Mouse (Mus musculus): ENCODE measurements around the gene Adar. TPM values are rescaled to one million over a fixed set of nuclear protein-coding genes. Genes with fewer than 3 reads are reported as not detected.
"Not testable (repeated sequence)": the region's sequence is repeated elsewhere in the genome, so short reads cannot be mapped to it uniquely, and the experiment has no call there.

The Adar gene
- polyA plus RNA-seq, 1 experiment from 2014 or later, result 30.3 TPM

DNA sequence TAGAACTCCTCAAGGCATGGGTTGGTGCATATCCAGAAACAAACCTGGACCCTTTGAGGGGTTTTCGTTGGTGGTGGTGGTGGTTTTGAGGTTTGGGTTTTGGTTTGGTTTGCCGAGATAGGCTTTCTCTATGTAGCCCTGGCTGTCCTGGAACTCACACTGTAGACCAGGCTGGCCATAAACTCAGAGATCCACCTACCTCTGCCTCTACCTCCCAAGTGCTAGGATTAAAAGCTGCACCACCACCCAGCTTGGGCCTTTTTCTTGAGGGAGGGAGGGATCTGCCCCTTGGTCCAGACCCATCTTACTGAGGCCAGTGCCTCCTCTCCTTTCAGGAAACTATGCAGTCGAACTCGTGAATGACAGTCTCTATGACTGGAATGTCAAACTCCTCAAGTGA is 65.3 kb downstream of the Adar start:
- Histone ChIP-seq H3K27ac (replicated peaks) (no peak overlapping the region), H3K4me1 (replicated peaks) (peaks cover 11% of the 10 kb centered on the region), H3K4me3 (no peak overlapping the region), H3K9me3 (no peaks in the 10 kb centered on the region), H3K27me3 (no peaks in the 10 kb centered on the region), H3K4me2 (no peak overlapping the region), H3K36me3 (peaks cover 69% of the 10 kb centered on the region), H3K9ac (no peak overlapping the region)
- WGBS, result 85% methylated on average over 4 of the region's 4 CpGs
- no peak for ATAC-seq (ENCODE audit: low FRiP score, low read depth)

- Histone ChIP-seq H3K36me3 (peaks cover 64% of the 10 kb centered on the region), H3K9ac (no peak overlapping the region), H3K9me3 (no peaks in the 10 kb centered on the region), H3K4me3 (no peak overlapping the region), H3K4me1 (replicated peaks) (peaks cover 4% of the 10 kb centered on the region; the same call in 1 of the 2 replicates), H3K27me3 (no peaks in the 10 kb centered on the region), H3K4me2 (no peak overlapping the region), H3K27ac (replicated peaks) (no peak overlapping the region)
- WGBS, result 80% methylated on average over 5 of the region's 5 CpGs
- no peak for ATAC-seq (ENCODE audit: low FRiP score, low read depth)
Measured at GRCm38 (mm10) chr3:89781640-89782039, 66.8 kb downstream of the Adar start.

DNA sequence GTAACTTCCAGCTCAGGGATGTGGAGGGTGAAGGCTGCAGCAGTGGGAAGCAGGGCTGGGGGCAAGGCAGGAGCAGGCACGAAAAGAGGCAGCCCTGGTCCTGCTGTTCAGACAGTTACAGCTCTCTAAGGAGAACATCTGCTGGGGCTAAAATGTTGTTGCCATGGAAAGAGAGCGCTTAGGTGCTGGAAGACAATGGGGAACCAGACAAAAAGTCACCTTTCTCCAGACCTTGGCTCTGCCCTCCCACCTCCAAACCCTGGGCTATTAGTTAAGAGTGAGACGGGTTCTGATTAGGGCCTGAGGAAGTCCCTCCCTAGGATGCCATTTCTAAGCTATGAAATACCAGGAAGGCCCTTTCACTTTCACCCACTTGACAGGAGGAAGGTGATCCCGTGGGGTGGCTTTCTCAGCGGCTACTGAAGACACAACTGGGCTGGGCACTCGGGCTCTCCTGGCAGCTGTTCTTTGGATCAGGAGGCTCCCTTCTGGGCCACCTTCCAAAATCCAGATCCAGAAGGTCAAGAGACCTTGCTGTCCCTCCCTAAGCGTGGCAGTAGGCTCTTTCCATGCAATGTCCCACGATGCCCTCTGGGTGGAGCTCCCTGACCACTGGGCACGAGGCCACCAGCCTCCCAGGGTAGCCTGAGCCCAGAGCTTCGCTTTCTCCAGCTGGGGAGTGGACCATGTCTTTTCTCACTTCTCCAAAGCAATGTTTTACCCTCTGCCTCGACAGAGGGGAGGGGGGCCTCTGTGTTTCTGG is 70.3 kb downstream of the Adar start:
- 19% methylated on average over 11 of the region's 11 CpGs for WGBS
- Histone ChIP-seq H3K27ac (replicated peaks) (no peak overlapping the region), H3K4me1 (replicated peaks) (peaks cover 4% of the 10 kb centered on the region; the same call in 1 of the 2 replicates), H3K4me2 (peak overlapping the region; percentile 13; the same call in 1 of the 2 replicates), H3K4me3 (no peak overlapping the region), H3K9me3 (no peaks in the 10 kb centered on the region), H3K9ac (0 out of 2 replicates have a peak overlapping the region, but pooled peaks have one; percentile 1), H3K36me3 (peaks cover 30% of the 10 kb centered on the region), H3K27me3 (no peaks in the 10 kb centered on the region)
- peak; percentile 57 for ATAC-seq (ENCODE audit: low FRiP score, low read depth)

DNA sequence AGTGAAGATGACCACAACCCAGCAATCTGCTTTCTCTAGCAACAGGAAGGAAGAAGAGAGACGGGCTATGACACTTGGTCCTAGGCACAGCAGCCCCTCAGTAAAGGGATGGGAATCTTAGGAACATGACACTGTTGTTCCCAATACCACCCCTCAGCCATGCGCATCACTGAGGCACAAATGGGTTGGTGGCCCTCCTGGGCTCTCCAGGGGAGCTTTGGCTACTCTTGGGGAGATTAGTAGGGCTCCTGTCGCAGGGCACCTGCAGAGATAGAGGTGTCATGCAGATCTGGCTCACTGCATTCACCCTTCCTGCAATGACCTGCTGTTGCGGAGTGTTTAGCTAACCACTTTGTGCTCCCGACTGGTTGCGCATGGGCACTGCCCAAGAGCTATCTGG is 71.5 kb downstream of the Adar start:
- H3K9me3 ChIP-seq, result no peaks in the 10 kb centered on the region
- H3K36me3 ChIP-seq, result peaks cover 19% of the 10 kb centered on the region
- no peak overlapping the region for H3K27ac ChIP-seq (replicated peaks)
- no peaks in the 10 kb centered on the region for H3K27me3 ChIP-seq
- peaks cover 4% of the 10 kb centered on the region; the same call in 1 of the 2 replicates for H3K4me1 ChIP-seq (replicated peaks)
- 76% methylated on average over 6 of the region's 6 CpGs for WGBS
- no peak overlapping the region for H3K9ac ChIP-seq
- no peak overlapping the region for H3K4me3 ChIP-seq
- no peak overlapping the region for H3K4me2 ChIP-seq
- no peak for ATAC-seq (ENCODE audit: low FRiP score, low read depth)

DNA sequence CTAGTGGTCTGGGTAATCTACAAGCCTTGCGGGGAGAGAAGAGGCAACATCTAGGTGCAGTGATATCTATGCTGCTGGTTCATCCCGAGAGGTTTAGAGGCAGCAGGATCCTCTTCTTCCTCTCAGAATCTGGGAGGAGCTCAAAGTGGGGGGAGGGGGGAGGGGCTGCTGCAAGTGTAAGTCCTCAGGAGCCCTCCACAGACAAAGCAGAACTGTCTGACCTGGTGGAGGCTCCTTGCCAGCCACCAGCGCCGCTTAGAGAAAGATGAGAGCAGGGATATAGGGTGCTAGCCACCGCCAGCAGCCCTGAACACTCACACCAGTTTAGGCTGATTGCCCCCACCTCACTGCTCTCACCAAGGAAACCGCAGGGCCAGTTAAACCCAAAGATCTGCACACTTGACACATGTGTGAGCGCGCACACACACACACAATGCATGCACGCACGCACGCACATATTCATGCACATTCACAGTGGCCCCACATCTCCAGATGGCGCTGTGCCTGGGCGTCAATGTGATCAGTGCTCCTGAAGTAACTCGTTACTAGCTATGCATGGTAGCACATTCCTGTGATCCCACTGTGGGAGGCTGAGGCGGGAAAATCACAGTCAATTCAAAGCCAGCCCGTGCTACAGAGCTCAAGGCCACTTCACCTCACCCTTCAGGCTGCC is 74.0 kb downstream of the Adar start:
- H3K27ac ChIP-seq (replicated peaks), result no peak overlapping the region
- no peaks in the 10 kb centered on the region for H3K9me3 ChIP-seq
- no peak overlapping the region for H3K4me2 ChIP-seq
- H3K9ac ChIP-seq, result no peak overlapping the region
- peak; percentile 51; the same call in 1 of the 2 replicates for ATAC-seq (ENCODE audit: low FRiP score, low read depth)
- no peaks in the 10 kb centered on the region for H3K27me3 ChIP-seq
- no peaks in the 10 kb centered on the region for H3K36me3 ChIP-seq
- H3K4me3 ChIP-seq, result no peak overlapping the region
- H3K4me1 ChIP-seq (replicated peaks), result peaks cover 4% of the 10 kb centered on the region; the same call in 1 of the 2 replicates
- 66% methylated on average over 16 of the region's 16 CpGs for WGBS

DNA sequence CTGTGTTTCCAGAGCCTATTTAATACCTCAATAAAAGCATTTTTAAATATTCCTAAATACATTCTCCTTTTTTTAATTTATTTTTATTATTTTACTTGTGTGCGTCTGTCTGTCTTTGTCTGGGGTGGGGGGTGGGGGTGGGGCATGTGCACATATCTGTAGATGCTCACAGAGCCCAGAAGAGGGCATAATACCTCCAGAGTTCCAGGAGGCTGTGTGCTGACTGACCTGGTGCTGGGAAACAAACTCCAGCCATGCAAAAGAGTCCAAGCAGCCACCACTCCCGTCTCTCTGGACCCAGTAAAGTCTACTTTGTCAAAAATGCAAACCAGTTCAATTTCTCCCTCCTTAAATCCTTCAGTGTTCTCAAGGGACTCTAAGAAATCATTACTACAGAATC is 79.8 kb downstream of the Adar start:
- Histone ChIP-seq H3K36me3 (no peaks in the 10 kb centered on the region), H3K9ac (no peak overlapping the region), H3K4me2 (no peak overlapping the region), H3K4me1 (replicated peaks) (no peaks in the 10 kb centered on the region), H3K27ac (replicated peaks) (no peak overlapping the region), H3K27me3 (no peaks in the 10 kb centered on the region), H3K9me3 (no peaks in the 10 kb centered on the region), H3K4me3 (no peak overlapping the region)
- 53% methylated on average over 2 of the region's 2 CpGs for WGBS
- ATAC-seq (ENCODE audit: low FRiP score, low read depth), result no peak

- no peaks in the 10 kb centered on the region for H3K9me3 ChIP-seq
- H3K27me3 ChIP-seq, result no peaks in the 10 kb centered on the region
- H3K9ac ChIP-seq, result no peak overlapping the region
- H3K27ac ChIP-seq (replicated peaks), result no peak overlapping the region
- no peak overlapping the region for H3K4me2 ChIP-seq
- H3K4me3 ChIP-seq, result no peak overlapping the region
- no peak for ATAC-seq (ENCODE audit: low FRiP score, low read depth)
- no peaks in the 10 kb centered on the region for H3K4me1 ChIP-seq (replicated peaks)
- H3K36me3 ChIP-seq, result no peaks in the 10 kb centered on the region
- WGBS, result 84% methylated on average over 5 of the region's 5 CpGs
Measured at GRCm38 (mm10) chr3:89795746-89796145, 80.9 kb downstream of the Adar start.

DNA sequence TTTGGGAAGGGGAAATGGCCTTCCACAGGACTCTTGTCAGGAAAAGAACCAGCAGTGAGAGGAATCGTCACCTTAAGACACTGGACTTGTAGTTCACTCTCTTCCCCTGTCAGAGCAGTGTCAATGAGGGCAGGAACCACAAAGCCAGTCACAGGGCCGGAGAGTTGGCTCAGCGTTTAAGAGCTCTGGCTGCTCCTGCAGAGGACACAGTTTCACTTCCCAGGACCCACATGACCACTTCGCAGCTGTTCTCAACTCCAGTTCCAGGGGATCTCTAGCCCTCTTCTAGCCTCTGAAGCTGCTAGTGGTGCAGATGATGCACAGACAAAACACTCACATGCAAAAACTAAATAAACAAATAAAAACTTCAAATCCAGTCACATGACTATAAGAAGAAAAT is 81.5 kb downstream of the Adar start:
- H3K4me2 ChIP-seq, result no peak overlapping the region
- H3K4me1 ChIP-seq (replicated peaks), result no peaks in the 10 kb centered on the region
- no peak overlapping the region for H3K27ac ChIP-seq (replicated peaks)
- WGBS, result 66% methylated on average over 4 of the region's 4 CpGs
- H3K9ac ChIP-seq, result no peak overlapping the region
- no peaks in the 10 kb centered on the region for H3K27me3 ChIP-seq
- no peaks in the 10 kb centered on the region for H3K36me3 ChIP-seq
- no peak overlapping the region for H3K4me3 ChIP-seq
- no peak for ATAC-seq (ENCODE audit: low FRiP score, low read depth)
- no peaks in the 10 kb centered on the region for H3K9me3 ChIP-seq

- WGBS, result 93% methylated on average over 3 of the region's 3 CpGs
Measured at GRCm38 (mm10) chr3:89798518-89798917, 83.7 kb downstream of the Adar start.

DNA sequence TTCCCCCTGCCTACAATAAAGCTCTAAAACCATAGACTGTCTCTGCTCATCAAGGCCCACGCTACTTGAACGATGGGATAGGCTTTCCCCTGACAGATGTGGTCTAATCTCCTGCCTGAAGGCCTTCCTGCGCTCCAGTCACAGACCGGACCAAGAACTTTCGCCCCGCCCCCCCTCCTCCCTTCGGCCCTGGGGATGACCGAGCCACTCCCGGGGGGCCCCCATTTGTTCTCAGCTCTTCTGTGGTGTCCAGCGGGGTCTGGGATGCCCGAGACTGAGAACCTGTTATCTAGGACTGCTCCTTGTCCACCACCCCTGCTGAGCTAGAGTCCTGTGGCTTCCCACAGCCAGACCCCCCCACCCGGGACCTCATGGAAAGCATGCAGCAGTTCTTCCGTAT is 84.7 kb downstream of the Adar start:
- no peak for ATAC-seq (ENCODE audit: low FRiP score, low read depth)
- Histone ChIP-seq H3K4me1 (replicated peaks) (no peaks in the 10 kb centered on the region), H3K4me3 (no peak overlapping the region), H3K27ac (replicated peaks) (no peak overlapping the region), H3K4me2 (peak overlapping the region; percentile 26), H3K27me3 (no peaks in the 10 kb centered on the region), H3K9ac (no peak overlapping the region), H3K36me3 (no peaks in the 10 kb centered on the region), H3K9me3 (no peaks in the 10 kb centered on the region)
- WGBS, result 8% methylated on average over 13 of the region's 13 CpGs

More at GRCm38 (mm10) chr3:89798518-89798917, 83.7 kb downstream of the Adar start:
- Histone ChIP-seq H3K9ac (no peak overlapping the region), H3K27me3 (no peaks in the 10 kb centered on the region), H3K36me3 (no peaks in the 10 kb centered on the region), H3K4me2 (no peak overlapping the region), H3K9me3 (no peaks in the 10 kb centered on the region), H3K4me1 (replicated peaks) (no peaks in the 10 kb centered on the region), H3K4me3 (no peak overlapping the region), H3K27ac (replicated peaks) (no peak overlapping the region)
- ATAC-seq (ENCODE audit: low FRiP score, low read depth), result no peak

- not testable (repeated sequence) for H3K27me3 ChIP-seq; ATAC-seq (ENCODE audit: low FRiP score, low read depth); H3K4me2 ChIP-seq; H3K36me3 ChIP-seq; H3K9me3 ChIP-seq; H3K9ac ChIP-seq; H3K4me1 ChIP-seq (replicated peaks); H3K4me3 ChIP-seq; H3K27ac ChIP-seq (replicated peaks)
- WGBS, result 40% methylated on average over 3 of the region's 3 CpGs
Measured at GRCm38 (mm10) chr3:89800078-89800477, 85.3 kb downstream of the Adar start.

DNA sequence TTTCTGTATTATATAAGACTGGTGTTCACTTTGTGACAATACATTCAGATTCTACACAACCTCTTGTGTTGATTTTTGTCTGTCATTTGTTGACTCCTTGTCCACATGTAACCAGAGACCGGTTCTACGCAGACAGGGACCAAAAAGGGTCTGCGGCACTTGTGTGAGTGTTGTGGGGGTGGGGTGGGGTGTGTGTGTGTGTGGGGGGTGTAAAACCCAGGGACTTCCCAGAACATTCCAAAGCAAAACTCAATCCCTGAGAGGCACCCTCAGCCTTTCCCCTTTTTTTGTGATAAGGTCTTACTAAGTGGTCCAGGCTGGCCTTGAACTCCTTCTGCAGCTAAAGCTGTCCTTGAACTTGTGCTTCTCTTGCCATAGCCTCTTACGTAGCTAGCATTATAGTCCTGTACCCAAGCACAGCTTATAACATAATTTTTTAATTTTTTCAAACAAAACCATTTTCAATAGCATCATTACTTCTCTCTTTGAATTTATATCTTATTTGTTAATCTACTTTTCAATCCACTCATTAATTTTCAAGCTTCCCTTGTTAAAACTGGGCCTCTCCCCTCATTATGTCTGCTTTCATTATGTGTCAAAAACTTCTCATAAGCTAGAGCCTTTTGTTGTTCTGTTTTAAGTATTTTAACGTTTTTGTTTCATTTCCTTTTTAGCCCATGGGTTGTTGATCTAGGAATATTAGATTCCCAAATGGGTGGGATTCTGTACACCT is 86.1 kb downstream of the Adar start:
- H3K4me1 ChIP-seq (replicated peaks), result no peaks in the 10 kb centered on the region
- no peaks in the 10 kb centered on the region for H3K9me3 ChIP-seq
- 70% methylated on average over 5 of the region's 5 CpGs for WGBS
- H3K36me3 ChIP-seq, result no peaks in the 10 kb centered on the region
- H3K27ac ChIP-seq (replicated peaks), result no peak overlapping the region
- no peak for ATAC-seq (ENCODE audit: low FRiP score, low read depth)
- H3K4me3 ChIP-seq, result no peak overlapping the region
- H3K27me3 ChIP-seq, result no peaks in the 10 kb centered on the region
- no peak overlapping the region for H3K9ac ChIP-seq
- H3K4me2 ChIP-seq, result no peak overlapping the region

Data from hindbrain, embryonic 15.5 days (tissue).